Mouse (Mus musculus): Measurements from ENCODE around the gene Spem1. TPM values are rescaled to one million over a fixed set of nuclear protein-coding genes. Genes with fewer than 3 reads are reported as not detected.

Gene Spem1
- polyA plus RNA-seq, 1 experiment from 2014 or later: not detected

GRCm38 (mm10) chr11:69799394-69800137, 22.4 kb downstream of the Spem1 start:
- no peak overlapping the region for H3K27ac ChIP-seq (ENCODE audit: low read depth, low read length)
- H3K9me3 ChIP-seq (replicated peaks; ENCODE audit: control insufficient read depth, low read length): no peaks in the 10 kb centered on the region
- H3K4me3 ChIP-seq (ENCODE audit: low read depth, low read length): peak overlapping the region; percentile 47
- H3K4me1 ChIP-seq (ENCODE audit: control insufficient read depth, insufficient read depth, low read length): peaks cover 33% of the 10 kb centered on the region
- no peaks in the 10 kb centered on the region for H3K36me3 ChIP-seq (ENCODE audit: control insufficient read depth, insufficient read depth, low read length)
- peak overlapping the region; percentile 98 for H3K4me2 ChIP-seq
- H3K27me3 ChIP-seq (ENCODE audit: control insufficient read depth, insufficient read depth, low read length): peaks cover 58% of the 10 kb centered on the region
- 26% methylated on average over 12 of the region's 12 CpGs for WGBS (ENCODE audit: insufficient replicate concordance)
- no peak for ATAC-seq (replicated peaks; ENCODE audit: insufficient number of reproducible peaks, low FRiP score, low TSS enrichment)
- no peak overlapping the region for H3K9ac ChIP-seq (ENCODE audit: low read depth, low read length)

DNA sequence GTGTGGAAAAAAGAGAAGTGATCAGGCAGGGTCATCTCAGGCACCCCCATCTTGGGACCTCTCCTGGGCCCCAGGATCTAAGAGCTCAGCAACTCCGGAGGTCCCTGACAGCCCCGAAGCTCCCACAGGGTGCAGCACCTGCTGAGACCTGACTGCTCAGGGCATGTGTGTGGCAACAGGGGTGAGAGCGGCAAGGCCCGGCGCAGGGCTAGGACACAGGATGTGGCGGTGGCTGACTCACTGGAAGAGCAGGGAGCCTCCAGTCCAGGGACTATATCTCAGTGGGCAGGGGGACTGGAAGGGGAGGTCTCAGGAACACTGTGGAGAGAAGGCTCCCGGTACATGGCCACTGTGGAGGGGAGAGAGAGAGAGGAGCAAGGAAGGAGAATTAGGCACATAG, 24.1 kb downstream of the Spem1 start:
- no peaks in the 10 kb centered on the region for H3K36me3 ChIP-seq (ENCODE audit: control insufficient read depth, insufficient read depth, low read length)
- no peaks in the 10 kb centered on the region for H3K9me3 ChIP-seq (replicated peaks; ENCODE audit: control insufficient read depth, low read length)
- H3K4me3 ChIP-seq (ENCODE audit: low read depth, low read length): no peak overlapping the region
- 52% methylated on average over 7 of the region's 7 CpGs for WGBS (ENCODE audit: insufficient replicate concordance)
- no peak overlapping the region for H3K4me2 ChIP-seq
- H3K4me1 ChIP-seq (ENCODE audit: control insufficient read depth, insufficient read depth, low read length): peaks cover 19% of the 10 kb centered on the region
- H3K27me3 ChIP-seq (ENCODE audit: control insufficient read depth, insufficient read depth, low read length): peaks cover 51% of the 10 kb centered on the region
- H3K9ac ChIP-seq (ENCODE audit: low read depth, low read length): no peak overlapping the region
- ATAC-seq (replicated peaks; ENCODE audit: insufficient number of reproducible peaks, low FRiP score, low TSS enrichment): no peak
- H3K27ac ChIP-seq (ENCODE audit: low read depth, low read length): no peak overlapping the region

GRCm38 (mm10) chr11:69795983-69796435, 26.0 kb downstream of the Spem1 start:
- Histone ChIP-seq H3K4me2 (peak overlapping the region; percentile 86), H3K4me3 (ENCODE audit: low read depth, low read length) (peak overlapping the region; percentile 47), H3K9me3 (replicated peaks; ENCODE audit: control insufficient read depth, low read length) (no peaks in the 10 kb centered on the region), H3K27me3 (ENCODE audit: control insufficient read depth, insufficient read depth, low read length) (peaks cover 35% of the 10 kb centered on the region), H3K36me3 (ENCODE audit: control insufficient read depth, insufficient read depth, low read length) (no peaks in the 10 kb centered on the region), H3K4me1 (ENCODE audit: control insufficient read depth, insufficient read depth, low read length) (peaks cover 11% of the 10 kb centered on the region), H3K9ac (ENCODE audit: low read depth, low read length) (peak overlapping the region; percentile 70; the same call in 1 of the 2 replicates), H3K27ac (ENCODE audit: low read depth, low read length) (no peak overlapping the region)
- WGBS (ENCODE audit: insufficient replicate concordance): 3% methylated on average over 13 of the region's 13 CpGs
- ATAC-seq (replicated peaks; ENCODE audit: insufficient number of reproducible peaks, low FRiP score, low TSS enrichment): no peak

- peak; percentile 93 for ATAC-seq (replicated peaks; ENCODE audit: insufficient number of reproducible peaks, low FRiP score, low TSS enrichment)
- Histone ChIP-seq H3K9ac (ENCODE audit: low read depth, low read length) (peak within 1 kb of the TSS; percentile 70), H3K9me3 (replicated peaks; ENCODE audit: control insufficient read depth, low read length) (no peaks in the 10 kb centered on the region), H3K36me3 (ENCODE audit: control insufficient read depth, insufficient read depth, low read length) (no peaks in the 10 kb centered on the region), H3K4me1 (ENCODE audit: control insufficient read depth, insufficient read depth, low read length) (peaks cover 8% of the 10 kb centered on the region), H3K4me2 (peak within 1 kb of the TSS; percentile 86), H3K27ac (ENCODE audit: low read depth, low read length) (no peak within 1 kb of the TSS), H3K4me3 (ENCODE audit: low read depth, low read length) (peak within 1 kb of the TSS; percentile 47), H3K27me3 (ENCODE audit: control insufficient read depth, insufficient read depth, low read length) (peaks cover 31% of the 10 kb centered on the region)
- WGBS (ENCODE audit: insufficient replicate concordance): 2% methylated on average over 52 of the region's 52 CpGs
These were observed 26.6 kb downstream of the Spem1 start, which contains the start of gene Chrnb1 for GRCm38 (mm10) chr11:69795168-69795982. Gene Chrnb1 (minus strand): TSS chr11:69795943.

GRCm38 (mm10) chr11:69793429-69793828, 28.6 kb downstream of the Spem1 start:
- H3K4me3 ChIP-seq (ENCODE audit: low read depth, low read length): no peak overlapping the region
- no peak for ATAC-seq (replicated peaks; ENCODE audit: insufficient number of reproducible peaks, low FRiP score, low TSS enrichment)
- no peak overlapping the region for H3K9ac ChIP-seq (ENCODE audit: low read depth, low read length)
- WGBS (ENCODE audit: insufficient replicate concordance): 58% methylated on average over 5 of the region's 5 CpGs
- H3K4me2 ChIP-seq: no peak overlapping the region
- H3K9me3 ChIP-seq (replicated peaks; ENCODE audit: control insufficient read depth, low read length): no peaks in the 10 kb centered on the region
- peaks cover 20% of the 10 kb centered on the region for H3K27me3 ChIP-seq (ENCODE audit: control insufficient read depth, insufficient read depth, low read length)
- H3K36me3 ChIP-seq (ENCODE audit: control insufficient read depth, insufficient read depth, low read length): no peaks in the 10 kb centered on the region
- H3K27ac ChIP-seq (ENCODE audit: low read depth, low read length): no peak overlapping the region
- no peaks in the 10 kb centered on the region for H3K4me1 ChIP-seq (ENCODE audit: control insufficient read depth, insufficient read depth, low read length)

DNA sequence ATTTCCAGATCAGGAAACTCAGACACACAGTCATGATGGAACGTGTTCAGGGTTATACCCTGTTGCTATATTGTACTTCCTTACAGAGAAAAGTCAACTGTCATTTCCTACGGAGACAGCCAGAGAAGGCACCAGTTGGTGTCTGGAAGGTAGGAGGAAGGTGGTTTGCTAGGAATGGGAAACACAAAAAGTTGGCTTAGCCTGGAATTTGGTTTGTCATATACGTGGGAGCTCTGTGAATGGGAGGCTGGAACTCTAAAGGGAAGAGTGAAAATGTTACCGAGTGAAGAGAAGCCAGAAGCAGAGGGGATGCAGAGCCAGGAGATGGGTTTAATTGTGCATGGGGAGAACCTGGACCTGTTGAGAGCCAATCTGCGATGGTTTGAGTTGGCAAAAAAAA, 30.6 kb downstream of the Spem1 start:
- no peak for ATAC-seq (replicated peaks; ENCODE audit: insufficient number of reproducible peaks, low FRiP score, low TSS enrichment)
- no peaks in the 10 kb centered on the region for H3K9me3 ChIP-seq (replicated peaks; ENCODE audit: control insufficient read depth, low read length)
- no peak overlapping the region for H3K9ac ChIP-seq (ENCODE audit: low read depth, low read length)
- no peak overlapping the region for H3K4me3 ChIP-seq (ENCODE audit: low read depth, low read length)
- H3K27me3 ChIP-seq (ENCODE audit: control insufficient read depth, insufficient read depth, low read length): peaks cover 7% of the 10 kb centered on the region; the same call in 1 of the 2 replicates
- WGBS (ENCODE audit: insufficient replicate concordance): 61% methylated on average over 5 of the region's 5 CpGs
- no peaks in the 10 kb centered on the region for H3K4me1 ChIP-seq (ENCODE audit: control insufficient read depth, insufficient read depth, low read length)
- H3K27ac ChIP-seq (ENCODE audit: low read depth, low read length): no peak overlapping the region
- no peaks in the 10 kb centered on the region for H3K36me3 ChIP-seq (ENCODE audit: control insufficient read depth, insufficient read depth, low read length)
- no peak overlapping the region for H3K4me2 ChIP-seq

- Histone ChIP-seq H3K4me1 (ENCODE audit: control insufficient read depth, insufficient read depth, low read length) (peaks cover 3% of the 10 kb centered on the region; the same call in 1 of the 2 replicates), H3K9me3 (replicated peaks; ENCODE audit: control insufficient read depth, low read length) (no peaks in the 10 kb centered on the region), H3K4me3 (ENCODE audit: low read depth, low read length) (no peak overlapping the region), H3K4me2 (no peak overlapping the region), H3K36me3 (ENCODE audit: control insufficient read depth, insufficient read depth, low read length) (no peaks in the 10 kb centered on the region), H3K9ac (ENCODE audit: low read depth, low read length) (no peak overlapping the region), H3K27me3 (ENCODE audit: control insufficient read depth, insufficient read depth, low read length) (peaks cover 7% of the 10 kb centered on the region; the same call in 1 of the 2 replicates), H3K27ac (ENCODE audit: low read depth, low read length) (no peak overlapping the region)
- WGBS (ENCODE audit: insufficient replicate concordance): 66% methylated on average over 5 of the region's 5 CpGs
- no peak for ATAC-seq (replicated peaks; ENCODE audit: insufficient number of reproducible peaks, low FRiP score, low TSS enrichment)
These were observed 32.5 kb downstream of the Spem1 start for GRCm38 (mm10) chr11:69789431-69789830.

DNA sequence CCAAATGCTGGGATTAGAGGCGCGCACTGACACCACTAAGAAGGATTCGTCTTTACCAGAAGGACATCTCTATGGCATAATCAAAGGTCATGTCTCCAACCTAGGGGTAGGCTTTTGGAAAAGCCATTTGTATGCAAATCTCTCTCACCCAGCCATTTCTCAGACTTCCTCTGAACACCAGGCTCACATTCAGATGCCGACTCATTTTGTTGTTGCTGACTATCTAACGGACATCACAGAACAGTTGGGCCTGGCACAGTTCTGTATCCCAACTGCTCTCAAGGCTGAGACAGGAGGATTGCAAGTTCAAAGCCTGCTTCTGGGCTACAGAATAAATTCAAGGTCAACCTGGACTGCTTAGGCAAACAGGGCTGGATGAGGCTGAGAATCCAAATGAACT, 34.7 kb downstream of the Spem1 start:
- Histone ChIP-seq H3K36me3 (ENCODE audit: control insufficient read depth, insufficient read depth, low read length) (no peaks in the 10 kb centered on the region), H3K27me3 (ENCODE audit: control insufficient read depth, insufficient read depth, low read length) (no peaks in the 10 kb centered on the region), H3K4me3 (ENCODE audit: low read depth, low read length) (no peak overlapping the region), H3K27ac (ENCODE audit: low read depth, low read length) (no peak overlapping the region), H3K4me1 (ENCODE audit: control insufficient read depth, insufficient read depth, low read length) (peaks cover 3% of the 10 kb centered on the region; the same call in 1 of the 2 replicates), H3K4me2 (no peak overlapping the region), H3K9me3 (replicated peaks; ENCODE audit: control insufficient read depth, low read length) (no peaks in the 10 kb centered on the region), H3K9ac (ENCODE audit: low read depth, low read length) (no peak overlapping the region)
- WGBS (ENCODE audit: insufficient replicate concordance): 83% methylated on average over 5 of the region's 5 CpGs
- ATAC-seq (replicated peaks; ENCODE audit: insufficient number of reproducible peaks, low FRiP score, low TSS enrichment): no peak

Data from heart, embryonic 11.5 days (tissue).